Mouse (Mus musculus) kidney, postnatal 25 days (tissue): Measurements from ENCODE around the gene Dennd1b.

ENCODE experiments used
- DNase-seq, 2 experiments: peaks; one replicate each; pipeline ENCODE4 v3.0.0; 2021; ENCODE audit warnings: mixed read lengths in 2 of 2

Dennd1b gene

GRCm38 (mm10) chr1:138963161-138963867, at the start of gene Dennd1b:
Dennd1b (plus strand) TSS chr1:138963435.
- DNase-seq, result peak; percentile 72 to 87

- no peak for DNase-seq
Measured at GRCm38 (mm10) chr1:138915596-138915995, 47.6 kb upstream of the Dennd1b start.

GRCm38 (mm10) chr1:138919601-138920000, 43.6 kb upstream of the Dennd1b start:
- no peak for DNase-seq

- no peak for DNase-seq
Measured at GRCm38 (mm10) chr1:138920082-138920481, 43.2 kb upstream of the Dennd1b start.

- DNase-seq, result no peak
Measured at GRCm38 (mm10) chr1:138920799-138921198, 42.4 kb upstream of the Dennd1b start.

- no peak for DNase-seq
Measured at GRCm38 (mm10) chr1:138922886-138923285, 40.3 kb upstream of the Dennd1b start.

GRCm38 (mm10) chr1:138924282-138924681, 39.0 kb upstream of the Dennd1b start:
- no peak for DNase-seq

GRCm38 (mm10) chr1:138928671-138929483, 34.4 kb upstream of the Dennd1b start:
- DNase-seq, result peak; percentile 48 to 84

GRCm38 (mm10) chr1:138929985-138930384, 33.2 kb upstream of the Dennd1b start:
- no peak for DNase-seq

GRCm38 (mm10) chr1:138930856-138931255, 32.4 kb upstream of the Dennd1b start:
- no peak for DNase-seq

- no peak for DNase-seq
Measured at GRCm38 (mm10) chr1:138936169-138936568, 27.1 kb upstream of the Dennd1b start.

GRCm38 (mm10) chr1:138937686-138938370, 25.4 kb upstream of the Dennd1b start:
- no peak for DNase-seq

- DNase-seq, result no peak
Measured at GRCm38 (mm10) chr1:138939579-138940139, 23.6 kb upstream of the Dennd1b start.

- no peak for DNase-seq
Measured at GRCm38 (mm10) chr1:138940407-138940806, 22.8 kb upstream of the Dennd1b start.

GRCm38 (mm10) chr1:138952173-138952572, 11.1 kb upstream of the Dennd1b start:
- no peak for DNase-seq

GRCm38 (mm10) chr1:138954978-138955377, 8.3 kb upstream of the Dennd1b start:
- DNase-seq, result no peak

GRCm38 (mm10) chr1:138955455-138955854, 7.8 kb upstream of the Dennd1b start:
- DNase-seq, result no peak

- DNase-seq, result no peak
Measured at GRCm38 (mm10) chr1:138956511-138956910, 6.7 kb upstream of the Dennd1b start.

GRCm38 (mm10) chr1:138957111-138957510, 6.1 kb upstream of the Dennd1b start:
- DNase-seq, result no peak

- DNase-seq, result no peak
Measured at GRCm38 (mm10) chr1:138958863-138959262, 4.4 kb upstream of the Dennd1b start.

GRCm38 (mm10) chr1:138959903-138960483, 3.2 kb upstream of the Dennd1b start:
- DNase-seq, result no peak

GRCm38 (mm10) chr1:138962266-138963101, 751 bp upstream of the Dennd1b start:
- no peak for DNase-seq
